Mouse (Mus musculus) embryo, embryonic 11 days (tissue): Measurements from ENCODE around the gene Lpcat2b.
A peak's percentile ranks its signal among the peaks of the same experiment; 100 is the strongest.

Source experiments
- DNase-seq: peaks from one replicate; pipeline ENCODE4 v3.0.0-alpha.2; 2015

Gene Lpcat2b

GRCm38 (mm10) chr5:107448784-107449183 is 17.4 kb downstream of the Lpcat2b start:
- no peak for DNase-seq

DNA sequence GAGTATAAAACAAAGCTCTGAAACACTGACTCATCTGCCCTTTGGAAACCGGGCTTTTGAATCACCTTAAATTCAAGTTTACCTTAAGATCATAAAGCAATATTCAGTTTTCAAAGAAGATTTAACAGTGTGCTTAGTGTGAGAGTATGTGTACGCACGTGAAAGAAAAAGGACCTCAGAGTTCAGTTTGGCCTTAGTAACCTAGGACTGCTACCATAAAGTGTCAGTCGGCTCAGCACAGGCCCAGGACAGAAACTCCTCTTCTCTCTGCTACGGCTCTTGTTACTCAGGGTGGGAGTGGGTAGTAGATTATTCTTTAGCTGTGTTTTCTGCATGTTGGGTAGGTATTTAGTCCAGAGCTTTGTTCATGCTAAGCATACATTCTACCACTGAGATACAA is 18.3 kb downstream of the Lpcat2b start:
- DNase-seq: no peak

GRCm38 (mm10) chr5:107450299-107450698 is 18.9 kb downstream of the Lpcat2b start:
- DNase-seq: no peak

- no peak for DNase-seq
Measured at GRCm38 (mm10) chr5:107462147-107463076, 31.1 kb downstream of the Lpcat2b start.

GRCm38 (mm10) chr5:107466501-107466900 is 35.2 kb downstream of the Lpcat2b start:
- DNase-seq: peak; percentile 12

GRCm38 (mm10) chr5:107467098-107467497 is 35.7 kb downstream of the Lpcat2b start:
- DNase-seq: no peak

DNA sequence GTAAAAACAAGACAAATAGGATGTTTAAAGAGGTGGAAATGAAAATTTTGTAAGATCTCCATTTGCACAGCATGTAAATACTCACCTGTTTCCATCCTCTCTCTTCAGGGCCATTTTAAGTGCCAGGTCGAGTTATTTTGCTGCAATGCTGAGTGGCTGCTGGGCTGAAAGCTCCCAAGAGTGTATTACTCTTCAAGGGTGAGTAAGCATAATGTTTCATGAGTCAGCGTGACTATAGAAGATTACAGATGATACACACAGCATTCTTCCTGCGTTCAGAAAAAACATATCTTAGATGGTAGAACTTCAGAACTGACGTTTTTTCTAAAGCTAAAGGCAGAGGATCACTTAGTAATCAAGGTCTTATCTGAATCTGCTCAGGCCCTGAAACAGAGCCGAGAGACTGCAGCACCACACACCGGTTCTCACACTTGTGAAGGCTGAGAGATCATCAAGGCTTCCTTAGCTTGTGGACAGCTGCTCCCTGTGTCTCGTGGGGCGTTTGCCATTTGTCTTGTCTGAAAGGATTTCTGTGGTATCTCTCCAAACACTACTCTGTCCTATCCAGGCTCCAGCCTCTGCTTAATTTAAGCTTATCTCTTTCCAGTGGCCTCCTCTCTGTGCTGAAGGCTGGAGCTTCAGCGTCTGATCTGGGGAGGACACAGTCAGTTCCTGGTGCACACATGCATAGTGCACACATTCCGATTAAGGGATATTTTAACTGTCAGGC is 39.4 kb downstream of the Lpcat2b start:
- DNase-seq: no peak

- DNase-seq: no peak
Measured at GRCm38 (mm10) chr5:107480194-107480593, 48.8 kb downstream of the Lpcat2b start.
